Mouse (Mus musculus) frontal cortex, postnatal 36 days (tissue): Measurements from ENCODE around the gene Pttg1ip.
A peak's percentile ranks its signal among the peaks of the same experiment; 100 is the strongest.

Experiments
- DNase-seq, 2 experiments: peaks; one replicate each; pipeline ENCODE4 v3.0.0; 2022; ENCODE audit warnings: low spot score in 2 of 2

Gene Pttg1ip

GRCm38 (mm10) chr10:77636234-77636922 is 54.9 kb downstream of the Pttg1ip start:
- peak in 1 of 2 experiments; percentile 47 for DNase-seq

- DNase-seq: no peak
Observed at GRCm38 (mm10) chr10:77638956-77639355, 57.4 kb downstream of the Pttg1ip start.

- DNase-seq: no peak
Observed at GRCm38 (mm10) chr10:77643160-77643559, 61.6 kb downstream of the Pttg1ip start.

- DNase-seq: no peak
Observed at GRCm38 (mm10) chr10:77645571-77645970, 64.1 kb downstream of the Pttg1ip start.

GRCm38 (mm10) chr10:77647461-77647860 is 65.9 kb downstream of the Pttg1ip start:
- DNase-seq: no peak

- DNase-seq: no peak
Observed at GRCm38 (mm10) chr10:77647901-77648300, 66.4 kb downstream of the Pttg1ip start.
